Mouse (Mus musculus) limb, embryonic 11.5 days (tissue): Measurements from ENCODE around the gene Ccdc78. TPM values are rescaled to one million over a fixed set of nuclear protein-coding genes. Genes with fewer than 3 reads are reported as not detected.
"Not testable (repeated sequence)": the region's sequence is repeated elsewhere in the genome, so short reads cannot be mapped to it uniquely, and the experiment has no call there.

Experiments
- ATAC-seq: fragments of 200-750 bp; cut with Nextera tagmentation; 2 replicates; pipeline ENCODE4 v1.8.0; 2017; ENCODE audit warnings: low read depth; ENCODE audit not compliant: insufficient number of reproducible peaks, low FRiP score, low TSS enrichment
- DNase-seq: peaks from one replicate; pipeline ENCODE4 v3.0.0-alpha.2; 2015; ENCODE audit warnings: low spot score
- H3K27ac ChIP-seq: fragments of 300-500 bp; sonication (generic); replicated peaks from 2 replicates; pipeline ENCODE4 v1.5.1; 2014; ENCODE audit warnings: low read depth, mild to moderate bottlenecking, low read length
- H3K27me3 ChIP-seq: fragments of 300-500 bp; sonication (generic); 2 replicates; pipeline ENCODE4 v1.6.1; 2014; ENCODE audit warnings: mild to moderate bottlenecking, low read length, mixed read lengths; ENCODE audit not compliant: control insufficient read depth, insufficient read depth
- H3K36me3 ChIP-seq: fragments of 300-500 bp; sonication (generic); 2 replicates; pipeline ENCODE4 v1.6.1; 2014; ENCODE audit warnings: mild to moderate bottlenecking, low read length, moderate library complexity, mixed read lengths; ENCODE audit not compliant: control insufficient read depth, insufficient read depth
- H3K4me1 ChIP-seq: fragments of 300-500 bp; sonication (generic); 2 replicates; pipeline ENCODE4 v1.6.1; 2014; ENCODE audit warnings: low read length, mixed read lengths; ENCODE audit not compliant: control insufficient read depth, insufficient read depth
- H3K4me2 ChIP-seq: fragments of 300-500 bp; sonication (generic); 2 replicates; pipeline ENCODE4 v1.6.1; 2014; ENCODE audit warnings: low read depth, mild to moderate bottlenecking, moderate library complexity; ENCODE audit not compliant: severe bottlenecking
- H3K4me3 ChIP-seq: fragments of 300-500 bp; sonication (generic); 2 replicates; pipeline ENCODE4 v1.5.1; 2014; ENCODE audit warnings: low read depth, low read length
- H3K9ac ChIP-seq: fragments of 300-500 bp; sonication (generic); 2 replicates; pipeline ENCODE4 v1.6.1; 2014; ENCODE audit warnings: mild to moderate bottlenecking, low read length
- H3K9me3 ChIP-seq: fragments of 300-500 bp; sonication (generic); 2 replicates; pipeline ENCODE4 v1.6.1; 2016; ENCODE audit warnings: low read length; ENCODE audit not compliant: control insufficient read depth
- WGBS: fragments of 180-500 bp; shearing (Covaris S2); extraction: QIAGEN DNeasy Blood & Tissue Kit; methylation state at CpG from one replicate; pipeline ENCODE4 v1.1.7; 2014; 5-methylcytosine and 5-hydroxymethylcytosine counted together
- polyA plus RNA-seq: library from polyadenylated mRNA; unstranded; fragments of >200 nt; fragmentation: Nextera tagmentation; extraction: Ambion mirVana; gene quantifications from 2 replicates; pipeline ENCODE4 v1.2.1, GENCODE M21; 2014

The Ccdc78 gene
- polyA plus RNA-seq = 0.11 and 0.16 TPM in 2 replicates

DNA sequence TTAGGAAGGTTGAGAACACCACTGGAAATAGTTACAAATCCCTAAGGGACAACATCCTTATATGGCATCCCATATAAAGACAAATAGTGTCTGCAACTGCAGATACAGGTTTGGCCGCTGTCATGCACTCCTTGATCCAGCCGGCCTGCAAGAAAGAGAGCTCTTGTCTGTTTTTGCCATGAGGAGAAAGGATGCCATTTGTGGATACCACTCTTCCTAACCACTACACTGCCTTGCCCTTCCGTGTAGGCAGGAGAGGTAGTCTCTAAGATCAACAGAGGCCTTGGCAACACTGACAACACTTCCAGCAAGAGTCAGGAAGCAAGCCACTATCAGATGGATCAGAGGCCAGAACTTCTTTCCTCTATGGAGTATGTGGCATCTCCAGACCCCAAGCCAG, at the start of gene Ccdc78:
TSS of gene Ccdc78 (plus strand) at position 301 of the 400 bp plus-strand sequence.
- ATAC-seq (no peak), DNase-seq (no peak)
- Histone ChIP-seq H3K27ac (peak within 1 kb of the TSS; percentile 87), H3K4me3 (peak within 1 kb of the TSS; percentile 76), H3K4me1 (peaks cover 24% of the 10 kb centered on the region), H3K9ac (peak within 1 kb of the TSS; percentile 64), H3K36me3 (peaks cover 29% of the 10 kb centered on the region), H3K4me2 (peak within 1 kb of the TSS; percentile 85), H3K27me3 (no peaks in the 10 kb centered on the region), H3K9me3 (no peaks in the 10 kb centered on the region)
- 86% methylated on average over 3 of the region's 3 CpGs for WGBS

DNA sequence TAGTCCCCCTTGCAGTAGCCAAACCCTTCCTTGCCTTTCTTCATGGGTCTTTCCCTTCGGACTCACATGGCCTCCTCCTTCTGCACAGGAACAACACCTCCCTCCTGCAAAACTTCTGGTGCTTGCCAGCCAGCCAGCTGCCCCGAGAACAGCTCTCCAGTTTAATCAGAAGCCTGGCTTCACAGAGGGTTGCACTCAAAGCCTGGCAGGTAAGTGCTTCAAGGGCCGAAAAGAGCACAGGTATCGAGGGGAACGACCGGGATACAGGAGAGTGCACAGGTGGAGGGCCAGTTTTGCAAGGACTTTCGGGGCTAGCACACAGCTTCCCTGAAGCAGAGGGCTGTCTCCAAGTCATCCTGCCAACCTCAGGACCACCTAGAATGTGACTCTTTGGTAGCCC, 47.5 kb upstream of the Ccdc78 start:
- Histone ChIP-seq H3K4me1 (no peaks in the 10 kb centered on the region), H3K27me3 (no peaks in the 10 kb centered on the region), H3K36me3 (no peaks in the 10 kb centered on the region), H3K4me3 (no peak overlapping the region), H3K9ac (no peak overlapping the region), H3K27ac (no peak overlapping the region), H3K4me2 (no peak overlapping the region), H3K9me3 (no peaks in the 10 kb centered on the region)
- no peak for ATAC-seq
- 82% methylated on average over 7 of the region's 7 CpGs for WGBS
- DNase-seq = no peak

DNA sequence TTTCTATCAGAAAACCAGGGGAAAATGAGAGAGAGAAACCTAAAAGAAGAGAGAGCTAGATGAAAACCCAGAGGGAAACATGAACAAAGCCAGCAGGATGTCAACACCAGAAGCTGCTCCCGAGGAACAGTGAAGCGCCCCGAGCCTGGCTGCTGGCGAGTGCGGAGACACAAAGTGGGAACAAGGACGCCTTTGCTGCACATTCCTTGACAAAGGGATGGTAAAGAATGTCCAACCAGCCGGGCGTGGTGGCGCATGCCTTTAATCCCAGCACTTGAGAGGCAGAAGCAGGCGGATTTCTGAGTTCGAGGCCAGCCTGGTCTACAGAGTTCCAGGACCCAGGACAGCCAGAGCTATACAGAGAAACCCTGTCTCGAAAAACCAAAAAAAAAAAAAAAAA, 44.9 kb upstream of the Ccdc78 start:
- not testable (repeated sequence) for H3K27me3 ChIP-seq

DNA sequence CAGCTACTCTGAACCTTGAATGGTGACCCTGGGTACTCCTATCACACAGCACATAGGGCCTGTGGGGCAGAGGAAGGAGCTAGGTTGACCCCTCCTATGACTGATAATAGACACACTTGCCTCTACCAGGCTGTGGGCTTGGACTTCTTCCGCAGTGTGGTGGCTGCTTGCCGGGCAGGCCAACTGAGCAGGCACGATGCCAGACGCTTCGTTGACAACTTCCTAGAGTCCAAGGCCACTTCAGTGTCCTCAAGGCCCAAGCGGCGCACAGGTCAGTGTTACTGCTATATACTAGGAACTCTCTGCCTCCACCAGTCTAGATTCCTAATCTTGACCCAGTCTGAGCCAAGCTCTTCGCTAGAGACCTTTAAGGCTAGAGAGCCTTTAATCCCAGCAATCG, 42.5 kb upstream of the Ccdc78 start:
- no peak for ATAC-seq
- no peaks in the 10 kb centered on the region for H3K27me3 ChIP-seq
- 94% methylated on average over 9 of the region's 9 CpGs for WGBS

More for the DNA sequence above, 44.9 kb upstream of the Ccdc78 start:
- not testable (repeated sequence) for H3K4me1 ChIP-seq, H3K27ac ChIP-seq, H3K36me3 ChIP-seq, H3K4me3 ChIP-seq, ATAC-seq, H3K4me2 ChIP-seq, H3K9me3 ChIP-seq, H3K9ac ChIP-seq, DNase-seq
- 73% methylated on average over 12 of the region's 12 CpGs for WGBS

DNA sequence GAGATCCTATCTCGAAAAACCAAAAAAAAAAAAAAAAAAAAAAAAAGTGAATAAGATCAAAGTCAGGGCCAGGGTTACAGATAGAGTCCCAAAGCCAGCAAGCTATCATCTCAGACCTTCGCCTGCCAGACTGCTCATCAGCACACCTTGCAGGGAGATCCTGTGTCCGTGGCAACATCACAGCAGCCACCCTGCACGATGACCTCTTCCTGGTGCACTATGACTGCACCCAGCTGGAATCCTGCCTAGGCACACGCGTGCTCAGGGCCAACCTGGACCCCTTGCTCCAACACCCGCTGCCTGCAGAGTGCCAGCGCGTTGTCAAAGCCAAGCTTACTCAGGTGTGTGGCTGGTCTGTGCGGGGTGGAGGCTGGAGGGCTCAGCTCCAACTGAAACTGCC, 42.1 kb upstream of the Ccdc78 start:
- Histone ChIP-seq H3K4me1 (no peaks in the 10 kb centered on the region), H3K27me3 (no peaks in the 10 kb centered on the region), H3K36me3 (no peaks in the 10 kb centered on the region), H3K4me3 (no peak overlapping the region), H3K9ac (no peak overlapping the region), H3K9me3 (no peaks in the 10 kb centered on the region), H3K4me2 (no peak overlapping the region), H3K27ac (no peak overlapping the region)
- ATAC-seq (no peak), DNase-seq (no peak)
- 75% methylated on average over 10 of the region's 10 CpGs for WGBS

More for the DNA sequence above, 42.5 kb upstream of the Ccdc78 start:
- Histone ChIP-seq H3K27ac (no peak overlapping the region), H3K36me3 (no peaks in the 10 kb centered on the region), H3K9me3 (no peaks in the 10 kb centered on the region), H3K4me2 (no peak overlapping the region), H3K4me3 (no peak overlapping the region), H3K9ac (no peak overlapping the region), H3K4me1 (no peaks in the 10 kb centered on the region)
- DNase-seq = no peak

DNA sequence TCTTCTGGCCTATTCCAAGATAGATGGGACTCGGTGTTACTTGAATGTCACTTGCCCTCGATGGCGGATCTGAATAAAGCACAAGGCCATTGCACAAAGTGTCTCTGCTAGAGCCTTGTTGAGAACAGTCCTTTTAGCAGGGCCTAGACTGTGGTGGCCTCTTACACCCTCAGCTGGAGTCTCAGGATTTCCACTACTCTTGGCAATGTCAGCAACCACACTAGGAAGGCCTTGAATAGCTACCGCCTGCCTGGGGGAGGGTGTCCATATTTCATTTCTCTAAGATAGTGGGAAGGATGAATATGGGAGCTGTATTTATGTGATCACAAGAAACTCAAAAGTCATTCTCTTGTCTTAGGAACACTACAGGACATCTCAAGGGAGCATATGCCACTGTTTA, 38.1 kb upstream of the Ccdc78 start:
- DNase-seq (no peak), ATAC-seq (no peak)
- no peaks in the 10 kb centered on the region for H3K9me3 ChIP-seq
- H3K4me1 ChIP-seq = no peaks in the 10 kb centered on the region
- 94% methylated on average over 4 of the region's 4 CpGs for WGBS
- H3K9ac ChIP-seq = no peak overlapping the region
- H3K36me3 ChIP-seq = no peaks in the 10 kb centered on the region
- H3K4me2 ChIP-seq = no peak overlapping the region
- H3K27ac ChIP-seq = no peak overlapping the region
- no peaks in the 10 kb centered on the region for H3K27me3 ChIP-seq
- H3K4me3 ChIP-seq = no peak overlapping the region

DNA sequence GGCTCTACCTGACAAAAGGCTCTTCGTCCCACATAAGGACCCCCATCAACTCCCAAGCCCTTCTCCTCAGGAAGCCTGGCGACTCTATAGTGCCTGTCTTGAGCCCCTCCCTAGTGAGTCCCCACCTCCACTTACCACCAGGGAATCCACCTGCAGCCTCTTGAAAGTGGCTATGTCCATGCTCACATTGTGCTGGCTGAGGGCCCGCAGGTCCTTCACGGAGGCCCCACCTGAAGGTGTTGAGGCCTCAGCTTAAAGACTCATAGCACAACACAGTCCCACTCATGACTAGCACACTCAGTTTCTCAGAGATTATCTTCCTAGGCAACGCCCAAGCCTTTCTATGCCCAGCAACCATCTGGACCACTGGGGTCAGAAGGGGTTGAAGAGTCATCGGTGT, 37.1 kb upstream of the Ccdc78 start:
- WGBS = 84% methylated on average over 6 of the region's 6 CpGs
- Histone ChIP-seq H3K4me2 (no peak overlapping the region), H3K27me3 (no peaks in the 10 kb centered on the region), H3K4me1 (no peaks in the 10 kb centered on the region), H3K9me3 (no peaks in the 10 kb centered on the region), H3K27ac (no peak overlapping the region), H3K36me3 (no peaks in the 10 kb centered on the region), H3K4me3 (no peak overlapping the region), H3K9ac (no peak overlapping the region)
- no peak for DNase-seq
- no peak for ATAC-seq

DNA sequence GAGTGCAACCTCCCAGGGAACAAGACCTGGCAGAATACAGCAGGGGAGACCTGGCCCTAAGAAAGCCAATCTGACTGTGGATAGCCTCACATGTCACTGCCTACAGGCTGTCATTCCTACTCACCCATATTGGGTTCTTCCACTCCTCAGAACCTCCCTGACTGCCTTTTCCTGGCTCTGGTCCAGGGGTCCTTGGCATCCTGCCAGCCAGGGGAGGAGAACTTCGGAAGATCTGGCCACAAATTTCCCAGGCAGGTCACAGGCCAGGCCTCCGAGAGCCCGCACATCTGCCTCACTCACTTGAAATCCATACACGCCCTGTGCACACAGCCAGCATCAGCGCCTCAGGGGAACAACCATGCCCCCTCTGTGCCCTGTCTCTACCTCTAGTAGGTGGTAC, 34.9 kb upstream of the Ccdc78 start:
- no peak overlapping the region for H3K9ac ChIP-seq
- no peak overlapping the region for H3K4me3 ChIP-seq
- H3K9me3 ChIP-seq = no peaks in the 10 kb centered on the region
- no peak overlapping the region for H3K4me2 ChIP-seq
- WGBS = 70% methylated on average over 5 of the region's 5 CpGs
- DNase-seq = no peak
- no peaks in the 10 kb centered on the region for H3K36me3 ChIP-seq
- peaks cover 4% of the 10 kb centered on the region; the same call in 1 of the 2 replicates for H3K4me1 ChIP-seq
- no peak overlapping the region for H3K27ac ChIP-seq
- no peak for ATAC-seq
- H3K27me3 ChIP-seq = no peaks in the 10 kb centered on the region

DNA sequence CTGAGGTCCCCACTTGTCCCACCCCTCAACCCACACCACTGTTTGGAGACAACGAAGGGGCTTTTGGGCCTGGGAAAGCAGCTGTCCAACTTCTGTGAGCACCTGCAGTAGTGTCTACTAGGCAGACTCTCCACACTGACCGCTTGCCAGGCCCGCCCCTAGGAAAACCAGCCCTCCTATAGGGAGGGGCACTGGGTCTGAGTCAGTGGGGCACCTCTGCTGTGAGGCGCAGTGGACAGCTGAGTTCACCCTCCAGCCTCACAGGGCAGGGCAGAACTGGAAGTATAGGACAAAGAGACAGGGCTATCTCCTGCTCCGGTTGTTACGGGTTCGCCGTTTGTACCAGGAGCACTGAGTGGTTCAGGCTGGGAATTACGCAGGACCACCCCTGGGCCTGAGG, 32.1 kb upstream of the Ccdc78 start, which contains the start of gene Msln:
TSS of gene Msln (minus strand) at position 138 of the 400 bp plus-strand sequence.
- Histone ChIP-seq H3K4me2 (no peak within 1 kb of the TSS), H3K9me3 (no peaks in the 10 kb centered on the region), H3K9ac (no peak within 1 kb of the TSS), H3K4me1 (peaks cover 4% of the 10 kb centered on the region; the same call in 1 of the 2 replicates), H3K36me3 (no peaks in the 10 kb centered on the region), H3K4me3 (no peak within 1 kb of the TSS), H3K27me3 (no peaks in the 10 kb centered on the region), H3K27ac (no peak within 1 kb of the TSS)
- ATAC-seq (no peak), DNase-seq (no peak)
- WGBS = 84% methylated on average over 9 of the region's 9 CpGs
